Comparison of ENCODE assay signal across 23 mouse cellular contexts in genomic region chr3:123305611-123306010, GRCm38 (mm10). TPM values are rescaled to one million over a fixed set of nuclear protein-coding genes. Genes with fewer than 3 reads are reported as not detected.
A peak's percentile ranks its signal among the peaks of the same experiment; 100 is the strongest.
DNase-seq lines count a peak whose midpoint lies in the region; ATAC-seq lines count a peak whose summit lies in the region.
"Had no signal": no experiment of that assay in that cellular context is flagged by ENCODE, and none has a peak within 500 bp of the region (broad histone marks: within the 10 kb centered on the region; RNA-seq: fewer than 3 reads in every experiment).

No protein-coding gene starts in this region.

- peak; percentile 81 for DNase-seq in heart, adult 11 months
- DNase-seq in heart, embryonic 10.5 days (ENCODE audit: low spot score): no peak
- DNase-seq in R1 (ENCODE audit: low read depth, low spot score) (peak; percentile 58), ZHBTc4 (ENCODE audit: low read depth, low spot score) (peak; percentile 9)
- no peak for DNase-seq in kidney, postnatal 10 days
- DNase-seq: adrenal gland, adult 2 months; adrenal gland, adult 8-10 months; adrenal gland, postnatal 10 days; adrenal gland, postnatal 14 days; adrenal gland, postnatal 25 days; adrenal gland, postnatal 36 days; B cell, adult 2 months; cerebellum, adult 11 months; cerebellum, adult 11-12 months; cerebellum, adult 18-20 months; cerebellum, adult 2 months; cerebellum, adult 8-10 months had no signal

- H3K9ac ChIP-seq in kidney, embryonic 15.5 days: no peak overlapping the region

- no peaks in the 10 kb centered on the region for H3K4me1 ChIP-seq in heart, embryonic 10.5 days
- no peaks in the 10 kb centered on the region for H3K4me1 ChIP-seq in kidney, embryonic 15.5 days

- no peaks in the 10 kb centered on the region for H3K9me3 ChIP-seq in heart, embryonic 10.5 days
- H3K9me3 ChIP-seq in kidney, embryonic 15.5 days (replicated peaks): no peaks in the 10 kb centered on the region
- H3K9me3 ChIP-seq: G1E had no signal

- no peak overlapping the region for H3K27ac ChIP-seq in heart, embryonic 10.5 days
- no peak overlapping the region for H3K27ac ChIP-seq in kidney, embryonic 15.5 days

- peaks cover 68% of the 10 kb centered on the region for H3K36me3 ChIP-seq in heart, embryonic 10.5 days
- H3K36me3 ChIP-seq in kidney, embryonic 15.5 days: peaks cover 51% of the 10 kb centered on the region
- H3K36me3 ChIP-seq: G1E had no signal

- no peaks in the 10 kb centered on the region for H3K27me3 ChIP-seq in heart, embryonic 10.5 days (ENCODE audit: insufficient read depth, poor library complexity, severe bottlenecking)
- no peaks in the 10 kb centered on the region for H3K27me3 ChIP-seq in kidney, embryonic 15.5 days
- H3K27me3 ChIP-seq: CH12.LX, Patski had no signal

- no peak overlapping the region for H3K4me3 ChIP-seq in heart, embryonic 10.5 days
- H3K4me3 ChIP-seq in kidney, embryonic 15.5 days (replicated peaks): no peak overlapping the region

- ATAC-seq in kidney, embryonic 15.5 days (replicated peaks; ENCODE audit: low FRiP score): no peak
- ATAC-seq: activated CD4-positive, CD25-positive, alpha-beta regulatory T cell, adult 4 months; CD4-positive, CD25-positive, alpha-beta regulatory T cell, adult 4 months; Patski had no signal

- no peak overlapping the region for H3K4me2 ChIP-seq in kidney, embryonic 15.5 days

- WGBS in heart, embryonic 10.5 days: 93% methylated on average over 15 of the region's 15 CpGs
- WGBS in kidney, embryonic 15.5 days: 93% methylated on average over 15 of the region's 15 CpGs

RNA-seq across cellular contexts. Expression of gene Sec24d, which starts 38.4 kb away (rescaled TPM):
- polyA plus RNA-seq in heart, embryonic 10.5 days (2016; fragmentation: Nextera tagmentation; extraction: Ambion mirVana): 56.0 and 69.9 TPM in 2 replicates
- 68.5 and 72.6 TPM in 2 replicates for polyA plus RNA-seq in kidney, embryonic 15.5 days (2015; fragmentation: Nextera tagmentation; extraction: Ambion mirVana)
- polyA plus RNA-seq: G1E had no signal

Comparison
In these comparisons a context has a peak if more than half of its experiments do, and no peak if none do; other contexts are left out.
1. DNase-seq: peak in heart, adult 11 months (single experiment), R1 (single experiment) and ZHBTc4 (single experiment); none in heart, embryonic 10.5 days (single experiment) and kidney, postnatal 10 days (single experiment).